Mouse (Mus musculus): ENCODE data around the gene Ap1ar.

DNA sequence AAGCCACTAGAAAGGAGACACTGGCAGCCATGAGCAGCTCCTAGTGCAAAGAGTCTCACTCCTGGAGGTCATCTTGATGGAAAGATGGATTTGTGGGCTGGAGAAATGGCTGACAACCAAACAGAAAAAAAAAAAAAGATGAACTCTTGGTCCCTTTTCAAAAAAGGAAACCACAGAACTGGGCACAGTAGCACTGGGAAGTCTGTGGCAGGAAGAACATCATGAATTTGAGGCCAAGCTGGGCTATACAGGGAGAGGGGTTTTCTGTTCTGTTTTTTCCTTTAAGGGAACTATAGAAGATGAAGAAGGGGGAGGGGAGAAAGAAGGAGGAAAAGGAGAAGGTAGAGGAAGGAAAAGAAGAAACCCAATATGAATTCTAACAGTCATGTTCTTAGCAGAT is 50.3 kb downstream of the Ap1ar start:
- no peak for TF ChIP-seq POLR2A (IDR thresholded peaks at IDR 0.05; ENCODE audit: borderline replicate concordance, low read depth, low read length)
- no peak for TF ChIP-seq CTCF (IDR thresholded peaks at IDR 0.05; ENCODE audit: low read depth, low read length)

All from bone marrow macrophage, adult 2 months (primary cell).